Mouse (Mus musculus) cerebellum, adult 9-11 months (tissue): Measurements from ENCODE around the gene Syt2.

Source experiments
- DNase-seq: peaks from one replicate; pipeline ENCODE4 v3.0.0; 2022

The Syt2 gene

GRCm38 (mm10) chr1:134777201-134777885 lies 130.9 kb downstream of the Syt2 start:
- no peak for DNase-seq

- no peak for DNase-seq
These were observed 131.6 kb downstream of the Syt2 start for GRCm38 (mm10) chr1:134777936-134778548.

GRCm38 (mm10) chr1:134782797-134783196 lies 136.3 kb downstream of the Syt2 start:
- no peak for DNase-seq

- no peak for DNase-seq
These were observed 137.5 kb downstream of the Syt2 start for GRCm38 (mm10) chr1:134783958-134784357.

- DNase-seq: no peak
These were observed 138.0 kb downstream of the Syt2 start for GRCm38 (mm10) chr1:134784481-134784880.

- DNase-seq: no peak
These were observed 138.4 kb downstream of the Syt2 start for GRCm38 (mm10) chr1:134784911-134785310.

GRCm38 (mm10) chr1:134788096-134788495 lies 141.6 kb downstream of the Syt2 start:
- no peak for DNase-seq

GRCm38 (mm10) chr1:134790716-134791439 lies 144.4 kb downstream of the Syt2 start:
- DNase-seq: no peak

- no peak for DNase-seq
These were observed 145.0 kb downstream of the Syt2 start for GRCm38 (mm10) chr1:134791456-134791855.

GRCm38 (mm10) chr1:134796076-134796475 lies 149.6 kb downstream of the Syt2 start:
- DNase-seq: no peak

- no peak for DNase-seq
These were observed 150.1 kb downstream of the Syt2 start for GRCm38 (mm10) chr1:134796536-134796935.

- no peak for DNase-seq
These were observed 155.3 kb downstream of the Syt2 start for GRCm38 (mm10) chr1:134801758-134802157.

GRCm38 (mm10) chr1:134803286-134804117 lies 157.0 kb downstream of the Syt2 start:
- no peak for DNase-seq

- no peak for DNase-seq
These were observed 157.9 kb downstream of the Syt2 start for GRCm38 (mm10) chr1:134804373-134804772.

GRCm38 (mm10) chr1:134805471-134805870 lies 159.0 kb downstream of the Syt2 start:
- DNase-seq: no peak
